Mouse (Mus musculus) liver, embryonic 11.5 days (tissue): Measurements from ENCODE around the gene Mtus2. TPM values are rescaled to one million over a fixed set of nuclear protein-coding genes. Genes with fewer than 3 reads are reported as not detected.
"Not testable (repeated sequence)": the region's sequence is repeated elsewhere in the genome, so short reads cannot be mapped to it uniquely, and the experiment has no call there.

Experiments used
- ATAC-seq: fragments of 200-750 bp; cut with Nextera tagmentation; replicated peaks from 2 replicates; pipeline ENCODE4 v1.8.0; 2017; ENCODE audit warnings: moderate number of reproducible peaks, mild to moderate bottlenecking, moderate TSS enrichment, moderate library complexity; ENCODE audit not compliant: low FRiP score
- DNase-seq: peaks from one replicate; pipeline ENCODE4 v3.0.0-alpha.2; 2017; ENCODE audit warnings: low spot score
- H3K27ac ChIP-seq: fragments of 300-500 bp; sonication (generic); 2 replicates; pipeline ENCODE4 v1.5.1; 2014; ENCODE audit warnings: mild to moderate bottlenecking, low read depth, low read length, control low read depth
- H3K27me3 ChIP-seq: fragments of 300-500 bp; sonication (generic); replicated peaks from 2 replicates; pipeline ENCODE4 v1.6.1; 2014; ENCODE audit warnings: low read length, mixed read lengths; ENCODE audit not compliant: control insufficient read depth, insufficient read depth
- H3K36me3 ChIP-seq: fragments of 300-500 bp; sonication (generic); 2 replicates; pipeline ENCODE4 v1.6.1; 2014; ENCODE audit warnings: mild to moderate bottlenecking, low read length, moderate library complexity, mixed read lengths; ENCODE audit not compliant: control insufficient read depth, insufficient read depth
- H3K4me1 ChIP-seq: fragments of 300-500 bp; sonication (generic); replicated peaks from 2 replicates; pipeline ENCODE4 v1.6.1; 2014; ENCODE audit warnings: low read length, mixed read lengths; ENCODE audit not compliant: control insufficient read depth, insufficient read depth
- H3K4me2 ChIP-seq: fragments of 300-500 bp; sonication (generic); 2 replicates; pipeline ENCODE4 v1.6.1; 2014; ENCODE audit warnings: mild to moderate bottlenecking, control low read depth, moderate library complexity
- H3K4me3 ChIP-seq: fragments of 300-500 bp; sonication (generic); 2 replicates; pipeline ENCODE4 v1.5.1; 2014; ENCODE audit warnings: low read depth, low read length, control low read depth
- H3K9ac ChIP-seq: fragments of 300-500 bp; sonication (generic); 2 replicates; pipeline ENCODE4 v1.6.1; 2014; ENCODE audit warnings: low read depth, low read length, control low read depth
- H3K9me3 ChIP-seq: fragments of 300-500 bp; sonication (generic); 2 replicates; pipeline ENCODE4 v1.6.1; 2016; ENCODE audit warnings: low read length, inconsistent platforms, mixed read lengths; ENCODE audit not compliant: control insufficient read depth
- WGBS: fragments of 180-500 bp; shearing (Covaris S2); extraction: QIAGEN DNeasy Blood & Tissue Kit; methylation state at CpG from one replicate; pipeline ENCODE4 v1.1.7; 2014; 5-methylcytosine and 5-hydroxymethylcytosine counted together
- polyA plus RNA-seq: library from polyadenylated mRNA; unstranded; fragments of >200 nt; fragmentation: Nextera tagmentation; extraction: Ambion mirVana; gene quantifications from 2 replicates; pipeline ENCODE4 v1.2.1, GENCODE M21; 2014

The Mtus2 gene
- polyA plus RNA-seq, 1 experiment from 2014 or later: 3.9 TPM

DNA sequence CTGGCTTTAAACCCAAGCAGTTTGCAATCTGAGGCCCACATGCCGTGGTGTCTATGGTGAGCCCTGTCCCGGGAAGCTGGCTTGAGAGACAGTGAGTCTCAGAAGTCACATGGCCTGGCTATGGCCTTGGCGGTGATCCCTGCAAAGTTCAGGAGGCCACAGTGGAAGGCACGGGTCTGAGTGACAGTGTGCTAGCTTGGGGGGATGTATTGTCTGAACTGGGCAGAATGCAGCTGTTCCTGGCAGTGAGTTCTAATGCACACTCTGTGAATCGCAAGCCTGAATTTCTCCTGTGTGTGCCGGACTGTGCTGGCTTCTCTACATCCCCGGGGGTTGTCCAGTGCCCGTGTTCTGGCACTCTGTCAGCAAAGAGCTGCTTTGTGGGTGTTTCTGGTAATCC lies 202.2 kb downstream of the Mtus2 start:
- H3K4me1 ChIP-seq: no peaks in the 10 kb centered on the region
- no peak overlapping the region for H3K4me3 ChIP-seq
- H3K36me3 ChIP-seq: no peaks in the 10 kb centered on the region
- H3K27ac ChIP-seq: no peak overlapping the region
- DNase-seq (no peak), ATAC-seq (no peak)
- H3K27me3 ChIP-seq: no peaks in the 10 kb centered on the region
- H3K4me2 ChIP-seq: no peak overlapping the region
- no peaks in the 10 kb centered on the region for H3K9me3 ChIP-seq
- no peak overlapping the region for H3K9ac ChIP-seq
- 74% methylated on average over 8 of the region's 8 CpGs for WGBS

DNA sequence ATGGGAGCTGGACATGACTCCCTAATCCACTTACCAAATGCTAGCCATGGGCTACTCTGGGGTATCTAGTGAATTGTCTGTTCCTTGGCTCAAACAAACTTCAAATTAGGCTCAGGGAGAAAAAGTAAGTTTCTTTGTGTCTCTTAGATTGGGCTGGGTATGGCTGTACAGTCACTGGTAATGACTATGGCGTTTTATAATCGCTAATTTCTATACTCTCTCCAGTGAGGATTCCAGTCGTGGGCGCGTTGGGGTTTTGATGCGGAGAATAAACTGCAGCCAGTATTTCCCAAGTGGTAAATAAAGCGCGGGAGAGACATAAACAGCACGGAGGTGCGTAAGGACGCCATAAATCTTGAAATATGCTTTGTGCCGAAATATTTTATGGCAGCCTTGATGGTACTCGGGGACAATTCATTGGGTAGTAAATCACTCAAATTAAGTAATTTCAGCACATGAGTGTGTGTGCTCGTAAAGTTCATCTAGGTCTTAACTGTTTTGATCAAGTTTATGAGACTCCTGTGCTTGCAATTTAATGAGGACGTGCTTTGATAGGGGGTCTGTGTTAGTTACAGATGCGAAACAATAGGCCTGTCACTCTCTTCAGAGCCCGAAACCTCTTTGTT lies 203.5 kb downstream of the Mtus2 start:
- 88% methylated on average over 17 of the region's 17 CpGs for WGBS

DNA sequence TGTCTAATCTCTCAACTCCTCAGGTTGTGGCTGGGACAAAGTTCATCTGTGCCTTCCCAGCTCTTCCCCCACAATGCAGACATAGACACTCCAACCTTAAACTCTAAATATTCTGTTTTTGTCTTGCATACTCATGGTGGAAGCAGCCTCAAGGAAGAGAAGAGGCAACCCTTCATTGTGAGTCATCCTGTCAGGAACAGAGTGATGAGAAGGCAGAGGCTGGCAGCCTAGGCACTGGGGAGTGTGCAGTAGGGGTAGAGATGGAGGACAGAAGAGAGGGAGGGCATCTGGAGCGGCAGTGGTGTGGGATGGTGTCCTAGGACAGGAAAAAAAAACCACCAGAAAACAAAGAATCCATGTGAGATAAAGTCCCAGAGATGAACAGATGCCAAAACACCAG lies 208.0 kb downstream of the Mtus2 start:
- DNase-seq: no peak
- no peak overlapping the region for H3K9ac ChIP-seq
- H3K9me3 ChIP-seq: no peaks in the 10 kb centered on the region
- no peaks in the 10 kb centered on the region for H3K36me3 ChIP-seq
- WGBS: 73% methylated on average over 1 of the region's 1 CpGs
- ATAC-seq: no peak
- H3K4me2 ChIP-seq: no peak overlapping the region
- H3K27me3 ChIP-seq: no peaks in the 10 kb centered on the region
- H3K27ac ChIP-seq: no peak overlapping the region
- no peaks in the 10 kb centered on the region for H3K4me1 ChIP-seq
- no peak overlapping the region for H3K4me3 ChIP-seq

More for the DNA sequence above, 203.5 kb downstream of the Mtus2 start:
- Histone ChIP-seq H3K4me1 (no peaks in the 10 kb centered on the region), H3K9me3 (no peaks in the 10 kb centered on the region), H3K4me2 (no peak overlapping the region), H3K27ac (no peak overlapping the region), H3K9ac (no peak overlapping the region), H3K4me3 (no peak overlapping the region), H3K36me3 (no peaks in the 10 kb centered on the region), H3K27me3 (no peaks in the 10 kb centered on the region)
- ATAC-seq: no peak
- DNase-seq: no peak

DNA sequence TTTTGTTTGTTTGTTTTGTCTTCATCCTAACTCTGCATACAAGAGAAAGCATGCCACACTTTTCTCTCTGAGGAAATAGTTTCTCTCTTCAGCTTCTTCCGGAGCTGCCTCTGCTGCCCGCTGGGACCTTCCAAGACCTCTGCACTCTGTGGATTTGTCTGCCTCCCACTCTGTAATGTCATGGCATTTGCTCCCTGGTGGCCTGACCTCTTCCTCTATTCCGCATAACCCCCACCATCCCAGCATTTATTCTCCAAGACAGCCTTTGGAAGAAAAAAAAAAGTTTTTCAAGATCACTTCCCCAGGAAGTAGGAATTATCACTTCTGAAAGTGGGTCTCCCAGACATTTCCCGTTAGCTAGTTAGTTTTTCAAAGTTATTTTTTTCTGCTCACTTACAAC lies 218.0 kb downstream of the Mtus2 start:
- no peak for ATAC-seq
- no peak overlapping the region for H3K9ac ChIP-seq

DNA sequence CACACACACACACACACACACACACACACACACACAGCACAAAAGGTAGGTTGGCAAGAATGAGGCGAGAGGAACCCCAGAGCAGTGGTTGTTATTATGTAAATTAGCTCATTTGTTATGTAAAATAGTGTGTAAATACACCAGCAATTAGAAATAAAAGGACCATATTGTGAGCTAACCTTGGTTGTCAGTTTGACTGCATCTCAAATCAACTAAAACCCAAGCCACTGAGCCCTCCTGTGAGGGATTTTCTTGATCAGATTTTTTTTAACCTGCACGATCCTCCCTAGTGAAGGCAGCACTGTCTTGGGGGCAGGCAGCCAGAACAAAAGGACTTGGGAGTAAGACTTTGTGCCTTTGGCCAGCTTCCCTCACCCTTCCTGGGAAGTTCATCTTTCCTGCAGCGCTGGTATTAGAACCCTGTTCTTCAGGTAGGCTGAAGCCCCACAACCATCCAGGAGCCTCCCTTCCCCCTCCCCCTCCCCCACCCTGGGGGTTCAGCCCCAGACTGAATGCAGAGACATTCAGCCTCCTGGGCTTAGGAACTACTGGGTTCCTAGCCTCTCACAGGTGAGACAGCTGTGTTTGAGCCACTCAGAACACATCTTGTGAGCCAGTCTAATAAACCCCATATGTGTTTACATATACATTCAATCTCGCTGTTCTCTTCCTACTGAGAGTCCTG lies 218.8 kb downstream of the Mtus2 start:
- Histone ChIP-seq H3K4me1 (no peaks in the 10 kb centered on the region), H3K4me2 (no peak overlapping the region), H3K9me3 (0 out of 2 replicates have a peak, but pooled peaks cover 2% of the 10 kb centered on the region), H3K9ac (no peak overlapping the region), H3K27ac (no peak overlapping the region), H3K36me3 (no peaks in the 10 kb centered on the region), H3K27me3 (no peaks in the 10 kb centered on the region), H3K4me3 (no peak overlapping the region)
- 74% methylated on average over 4 of the region's 4 CpGs for WGBS
- no peak for DNase-seq
- ATAC-seq: no peak

More for the DNA sequence above, 218.0 kb downstream of the Mtus2 start:
- no peak for DNase-seq
- no peak overlapping the region for H3K27ac ChIP-seq
- no peak overlapping the region for H3K4me3 ChIP-seq
- H3K4me1 ChIP-seq: no peaks in the 10 kb centered on the region
- 0 out of 2 replicates have a peak, but pooled peaks cover 2% of the 10 kb centered on the region for H3K9me3 ChIP-seq
- H3K27me3 ChIP-seq: no peaks in the 10 kb centered on the region
- no peak overlapping the region for H3K4me2 ChIP-seq
- WGBS: 50% methylated on average over 4 of the region's 4 CpGs
- H3K36me3 ChIP-seq: no peaks in the 10 kb centered on the region

DNA sequence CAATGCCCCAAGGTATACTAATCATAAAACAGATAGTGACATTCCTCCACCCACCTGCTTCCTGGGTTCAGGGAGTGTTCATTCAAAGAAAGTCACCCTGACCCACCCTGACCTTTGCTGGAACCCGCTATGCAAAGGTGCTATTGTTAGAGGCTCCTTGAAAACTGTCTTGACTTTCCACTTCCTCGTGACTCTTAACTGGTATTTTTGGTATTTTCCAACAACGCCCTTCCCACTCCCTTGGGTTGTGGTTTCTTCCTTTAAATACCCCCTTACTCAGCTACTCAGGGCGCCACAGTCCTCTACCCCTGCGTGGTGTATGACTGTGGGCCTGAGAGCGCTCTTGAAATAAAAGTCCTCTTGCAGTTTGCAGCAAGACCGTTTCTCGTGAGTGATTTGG lies 219.4 kb downstream of the Mtus2 start:
- not testable (repeated sequence) for H3K9ac ChIP-seq, H3K4me1 ChIP-seq, H3K9me3 ChIP-seq, H3K4me2 ChIP-seq, ATAC-seq, DNase-seq, H3K27ac ChIP-seq, H3K36me3 ChIP-seq, H3K4me3 ChIP-seq, H3K27me3 ChIP-seq
- 82% methylated on average over 8 of the region's 8 CpGs for WGBS

DNA sequence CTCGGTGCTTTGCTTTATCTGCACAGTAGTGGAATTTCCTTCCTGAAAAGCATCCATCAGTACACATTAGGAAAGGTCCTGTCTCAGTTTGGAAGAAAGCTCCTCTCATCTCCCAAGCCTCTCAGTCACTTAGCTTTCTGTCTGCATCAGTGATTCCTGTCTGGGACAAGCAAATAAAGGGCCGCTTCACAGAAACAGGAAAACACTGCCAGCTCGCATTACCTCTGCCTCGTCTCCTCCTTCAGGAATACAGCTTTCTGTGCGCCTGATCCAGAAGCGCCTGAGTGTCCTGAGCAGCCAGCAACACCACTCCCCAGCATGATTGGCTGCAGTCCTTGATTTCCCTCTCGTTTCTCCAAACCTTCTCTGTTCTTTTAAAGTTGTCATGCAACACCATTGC lies 222.1 kb downstream of the Mtus2 start:
- Histone ChIP-seq H3K4me3 (no peak overlapping the region), H3K27ac (no peak overlapping the region), H3K4me2 (no peak overlapping the region), H3K36me3 (no peaks in the 10 kb centered on the region), H3K27me3 (no peaks in the 10 kb centered on the region), H3K9ac (no peak overlapping the region), H3K4me1 (no peaks in the 10 kb centered on the region), H3K9me3 (0 out of 2 replicates have a peak, but pooled peaks cover 2% of the 10 kb centered on the region)
- ATAC-seq (no peak), DNase-seq (no peak)
- WGBS: 67% methylated on average over 7 of the region's 7 CpGs

DNA sequence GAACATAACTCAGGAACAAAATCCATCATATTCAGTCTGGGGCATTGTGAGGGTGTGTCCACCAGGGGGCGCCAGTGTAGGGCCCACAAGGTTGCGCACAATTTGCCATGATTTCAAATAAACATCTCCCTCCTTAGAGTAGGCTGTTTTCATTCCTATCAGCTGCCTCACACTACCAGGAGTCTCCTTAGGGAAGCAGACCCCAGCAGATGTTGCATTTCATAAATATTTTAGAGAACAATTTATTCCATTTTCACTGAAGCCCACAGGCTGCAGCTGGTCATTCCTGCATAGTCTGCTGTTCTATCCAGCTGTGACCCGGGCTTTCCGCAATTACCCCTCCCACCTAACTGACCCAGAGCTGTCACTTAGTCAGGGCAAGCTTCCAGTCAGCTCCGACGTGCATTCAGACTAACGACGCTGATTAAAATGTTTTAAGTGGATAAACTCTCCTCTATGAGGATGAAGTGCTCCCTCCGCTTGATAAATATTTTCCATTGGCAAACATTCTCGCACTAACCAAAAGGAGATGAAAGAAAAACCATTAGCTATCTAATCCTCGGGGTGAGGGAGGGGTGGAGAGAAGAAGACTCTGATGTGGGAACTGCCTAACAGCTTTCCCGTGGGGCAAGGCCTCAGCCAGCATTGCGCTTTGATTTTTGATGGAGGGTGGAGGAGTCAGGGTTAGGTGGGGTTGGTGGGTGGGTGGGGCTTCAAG lies 223.6 kb downstream of the Mtus2 start:
- Histone ChIP-seq H3K9me3 (peaks cover 5% of the 10 kb centered on the region; the same call in 1 of the 2 replicates), H3K27ac (no peak overlapping the region), H3K4me3 (no peak overlapping the region), H3K9ac (no peak overlapping the region), H3K36me3 (no peaks in the 10 kb centered on the region), H3K4me2 (no peak overlapping the region), H3K27me3 (no peaks in the 10 kb centered on the region), H3K4me1 (no peaks in the 10 kb centered on the region)
- DNase-seq (no peak), ATAC-seq (no peak; the same call in 1 of the 2 replicates)
- WGBS: 20% methylated on average over 13 of the region's 13 CpGs
